Mouse (Mus musculus) layer of hippocampus, adult 11-12 months (tissue): ENCODE measurements at regions not wholly inside any gene's neighbourhood (a gene's known extent, or its start where the extent isn't known, plus 50 kb on each side); places are given as distances from the start of the nearest gene placed in this dataset.

Source experiments
- DNase-seq: peaks from one replicate; pipeline ENCODE4 v3.0.0; 2022; ENCODE audit warnings: low spot score

GRCm38 (mm10) chr12:97529556-97529955 is 729.7 kb downstream of the Galc start:
- no peak for DNase-seq

- DNase-seq: no peak
Observed at GRCm38 (mm10) chr12:97525931-97526330, 733.3 kb downstream of the Galc start.

GRCm38 (mm10) chr12:97519834-97520489 is 739.3 kb downstream of the Galc start:
- DNase-seq: no peak

DNA sequence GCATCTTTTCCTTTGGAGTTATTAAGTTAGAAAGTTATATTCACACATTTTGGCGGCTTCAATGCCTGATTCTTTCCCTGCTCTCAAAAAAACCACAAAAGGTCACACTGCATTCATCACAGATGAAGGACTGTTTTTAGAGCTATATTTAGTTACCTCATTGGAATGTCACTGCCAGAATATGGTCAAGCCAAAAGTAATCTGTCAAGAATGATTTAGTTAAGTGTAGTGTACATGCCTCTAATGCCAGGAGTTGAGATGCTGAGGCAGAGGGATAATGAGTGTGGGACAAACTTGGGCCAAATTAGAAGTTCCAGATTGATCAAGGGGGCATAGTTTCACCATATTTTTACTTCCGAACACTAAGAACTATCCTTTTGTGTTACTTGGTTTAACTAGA is 741.7 kb downstream of the Galc start:
- DNase-seq: no peak

GRCm38 (mm10) chr12:97515805-97516204 is 743.5 kb downstream of the Galc start:
- DNase-seq: no peak

DNA sequence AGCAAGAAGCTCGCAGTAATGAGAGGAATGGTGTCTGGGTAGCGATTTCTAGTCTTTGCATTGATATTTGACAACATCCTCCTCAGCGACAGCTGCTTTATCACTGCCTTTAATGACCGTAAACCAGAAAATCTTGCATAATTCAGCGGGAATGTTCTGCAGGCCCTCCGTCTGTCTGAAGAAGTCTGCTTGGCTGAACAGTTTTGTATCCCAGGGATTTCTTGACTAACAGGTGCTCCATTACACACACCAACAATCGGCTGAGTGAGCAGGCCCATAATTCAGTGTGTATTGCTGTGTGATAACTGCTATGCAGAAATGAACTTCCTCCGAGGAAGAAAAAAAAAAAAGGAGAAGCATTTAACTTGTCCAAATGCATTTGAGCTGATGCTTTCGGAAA is 747.4 kb downstream of the Galc start:
- peak; percentile 6 for DNase-seq

GRCm38 (mm10) chr12:97501441-97501840 is 757.8 kb downstream of the Galc start:
- no peak for DNase-seq

DNA sequence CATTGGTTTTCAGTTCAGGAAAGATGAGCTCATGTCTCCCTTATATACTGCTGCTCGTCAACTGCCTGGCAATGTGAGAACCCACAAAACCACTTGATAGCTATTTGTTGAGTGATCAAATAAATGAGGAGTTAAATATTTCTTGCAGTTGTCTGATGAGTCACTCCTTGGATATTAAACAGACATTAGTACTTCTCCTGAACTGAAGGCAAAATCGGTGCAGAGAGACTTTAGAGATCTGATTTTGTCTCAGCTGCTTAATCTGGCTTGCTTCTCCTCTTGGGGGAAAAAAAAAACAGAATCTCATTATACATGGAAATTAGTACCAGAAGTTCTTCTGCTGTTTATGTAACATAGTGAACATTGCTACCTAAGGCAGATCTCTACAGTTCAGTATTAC is 775.7 kb downstream of the Galc start:
- no peak for DNase-seq

- DNase-seq: no peak
Observed at GRCm38 (mm10) chr12:97476466-97477250, 782.6 kb downstream of the Galc start.

DNA sequence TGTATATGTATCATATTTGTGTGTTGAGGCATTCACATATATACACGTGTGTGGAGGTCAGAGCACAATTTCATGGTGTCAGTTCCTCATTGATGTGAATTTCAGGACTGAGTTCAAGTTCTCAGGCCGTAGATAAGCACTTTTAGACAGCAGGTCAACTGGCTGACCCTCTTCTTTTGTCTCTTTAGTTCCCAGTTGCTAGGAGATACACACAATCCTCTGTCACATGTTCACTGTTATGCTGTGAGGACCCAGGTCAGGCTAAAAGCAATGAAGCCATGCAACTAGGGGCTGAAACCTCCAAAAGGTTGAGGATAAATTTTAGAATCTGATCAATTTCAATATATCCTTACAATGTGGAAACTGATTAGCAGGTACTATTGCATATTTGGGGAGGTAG is 783.5 kb downstream of the Galc start:
- no peak for DNase-seq

GRCm38 (mm10) chr12:97469183-97469582 is 790.1 kb downstream of the Galc start:
- no peak for DNase-seq

DNA sequence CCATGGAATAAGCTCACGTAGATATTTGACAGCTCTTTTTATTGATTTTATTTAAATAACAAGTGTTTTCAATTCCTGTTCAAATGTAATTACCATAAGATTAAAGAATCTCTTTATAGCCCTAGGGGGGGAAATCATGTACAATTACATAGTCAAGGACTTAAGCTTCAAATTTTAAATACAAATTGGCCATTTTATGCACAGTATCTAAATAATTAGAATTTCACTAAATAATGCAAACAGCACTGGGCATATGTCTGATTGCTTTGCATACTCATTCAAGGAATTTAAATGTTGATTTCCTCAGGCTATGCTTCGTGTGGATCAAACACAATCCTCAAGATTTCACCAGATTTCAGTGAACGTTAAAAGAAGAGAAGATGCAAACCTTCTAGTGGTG is 823.1 kb downstream of the Galc start:
- DNase-seq: no peak

DNA sequence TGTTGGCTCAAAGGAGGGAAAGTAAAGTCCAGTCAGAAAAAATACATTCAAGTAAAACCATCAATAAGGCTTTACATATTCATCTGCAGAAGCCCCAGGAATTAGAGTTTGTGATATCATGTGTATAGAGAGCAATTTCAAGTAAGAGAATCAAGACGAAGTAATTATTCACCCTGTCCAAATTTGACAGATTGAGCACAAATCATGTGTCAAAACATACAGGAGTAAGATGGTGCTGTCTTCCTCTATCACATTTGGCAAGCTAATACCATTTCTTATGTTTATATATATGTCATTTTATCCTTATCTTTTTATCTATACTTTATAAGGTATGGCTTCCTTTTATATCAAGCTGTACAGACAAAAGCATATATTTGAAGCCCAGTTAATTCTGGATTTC is 825.2 kb downstream of the Galc start:
- DNase-seq: no peak

GRCm38 (mm10) chr12:97432704-97433103 is 826.6 kb downstream of the Galc start:
- DNase-seq: no peak

GRCm38 (mm10) chr12:97428252-97428651 is 831.0 kb downstream of the Galc start:
- DNase-seq: no peak

GRCm38 (mm10) chr12:97424726-97425125 is 834.5 kb downstream of the Galc start:
- no peak for DNase-seq

DNA sequence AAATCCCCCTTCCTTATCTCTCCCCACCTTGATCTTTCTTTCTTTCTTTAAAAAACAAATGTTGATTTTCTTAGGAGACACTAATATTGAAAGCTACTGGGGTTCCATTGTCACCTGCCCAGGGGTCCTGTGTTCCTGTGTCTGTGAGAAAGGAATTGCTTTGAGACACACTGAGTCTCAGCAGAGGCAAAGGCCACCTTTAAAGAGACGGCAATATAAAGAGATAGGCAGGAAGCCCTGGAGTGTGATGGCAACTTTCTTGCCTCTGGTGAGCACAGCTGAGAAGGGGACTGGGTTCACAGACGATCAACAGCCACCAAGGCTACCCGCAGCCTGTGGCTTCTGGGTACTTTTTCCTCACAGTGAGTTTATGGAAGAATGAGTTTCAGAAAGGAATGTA is 855.8 kb downstream of the Galc start:
- DNase-seq: no peak

DNA sequence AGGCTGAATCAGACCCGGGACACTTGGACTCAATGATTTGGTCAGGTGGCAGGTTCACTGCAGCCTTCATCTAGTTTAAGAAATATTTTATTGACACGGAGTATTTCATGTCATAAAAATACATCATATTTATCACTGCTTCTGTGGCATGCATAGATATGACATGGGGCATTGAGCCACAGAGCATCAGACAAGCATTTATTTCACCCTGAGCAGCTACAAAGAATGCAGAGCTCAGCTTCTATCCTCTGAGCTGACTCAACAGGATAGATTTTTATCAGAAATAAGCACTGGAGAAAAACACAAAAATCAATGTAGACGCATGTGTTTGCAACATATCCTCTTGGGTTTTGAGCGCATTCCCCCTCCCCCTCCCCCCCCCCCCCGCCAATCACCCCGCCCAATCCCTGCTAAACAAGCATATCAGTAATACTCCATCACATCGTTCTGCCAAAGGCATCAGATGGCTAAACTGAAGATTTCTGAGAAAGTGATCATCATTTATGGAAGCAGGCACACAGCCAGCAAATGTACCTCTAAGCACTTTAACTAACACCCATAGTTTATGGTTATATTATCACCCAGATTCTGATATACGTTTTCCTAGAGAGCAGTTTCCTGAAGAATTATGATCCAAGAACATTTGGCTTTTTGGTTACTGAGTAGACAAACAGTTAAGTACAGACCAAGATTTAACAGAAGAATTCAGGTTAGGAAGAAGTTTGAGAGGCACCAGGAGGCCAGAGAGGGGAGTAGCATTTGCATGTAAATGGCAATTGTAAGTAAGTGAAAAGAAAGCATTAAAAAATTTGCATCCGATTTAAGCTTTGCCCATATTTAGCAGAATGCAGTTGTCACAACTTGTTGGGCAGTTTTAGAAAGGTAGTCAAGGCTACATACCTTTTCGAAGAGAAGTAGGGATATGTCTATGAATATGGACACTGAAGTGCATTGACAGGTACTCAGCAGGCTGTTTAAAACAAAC is 856.6 kb downstream of the Galc start:
- DNase-seq: no peak

- no peak for DNase-seq
Observed at GRCm38 (mm10) chr12:97398582-97398945, 860.7 kb downstream of the Galc start.

DNA sequence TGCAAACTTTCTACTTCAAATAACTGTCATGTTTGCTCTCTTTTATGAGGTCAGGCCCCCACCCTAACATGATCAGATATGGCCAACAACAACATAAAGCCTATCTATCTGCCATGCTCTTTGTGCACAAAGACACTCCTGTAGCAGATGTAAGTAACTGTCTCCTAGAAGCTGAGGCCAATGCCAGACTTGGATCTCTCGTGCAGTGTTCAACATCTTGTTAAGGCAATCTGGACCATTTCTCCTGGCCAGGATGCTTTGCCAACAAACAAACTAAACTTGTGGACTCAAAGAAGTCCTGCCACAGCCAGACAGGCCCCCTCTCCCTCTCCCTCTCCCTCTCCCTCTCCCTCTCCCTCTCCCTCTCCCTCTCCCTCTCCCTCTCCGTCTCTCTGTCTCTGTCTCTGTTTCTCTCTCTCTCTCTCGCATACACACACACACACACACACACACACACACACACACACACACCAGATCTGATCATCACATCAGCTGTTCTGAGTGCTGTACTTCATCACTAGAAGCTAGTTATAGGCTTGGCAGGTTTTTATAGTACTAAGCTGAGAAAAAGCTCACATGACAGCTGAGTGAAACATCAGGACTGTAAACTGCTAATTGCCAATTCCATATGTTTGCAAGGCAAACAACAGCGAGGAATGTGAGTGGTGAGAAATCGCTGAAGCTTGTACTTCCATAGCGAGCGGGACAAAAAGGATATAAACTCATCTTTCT is 861.2 kb downstream of the Galc start:
- DNase-seq: no peak

DNA sequence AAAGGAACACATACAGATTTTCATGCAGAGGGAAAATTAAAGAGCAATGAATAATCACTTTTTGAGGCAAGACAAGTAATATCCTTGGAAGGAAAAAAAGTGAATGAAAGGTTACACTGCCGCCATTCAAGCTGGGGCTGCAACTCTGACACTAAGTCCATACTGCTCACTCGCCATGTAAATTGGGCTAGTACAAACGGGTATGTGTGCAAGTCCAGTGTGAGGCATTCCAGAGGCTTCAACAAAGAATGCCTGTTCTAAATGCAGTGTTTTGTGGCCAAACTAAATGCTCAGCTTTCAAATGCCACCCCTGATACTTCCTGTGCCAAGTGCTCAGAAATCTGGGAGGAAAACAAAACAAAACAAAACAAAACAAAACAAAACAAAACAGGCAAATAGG is 897.5 kb downstream of the Galc start:
- DNase-seq: no peak

DNA sequence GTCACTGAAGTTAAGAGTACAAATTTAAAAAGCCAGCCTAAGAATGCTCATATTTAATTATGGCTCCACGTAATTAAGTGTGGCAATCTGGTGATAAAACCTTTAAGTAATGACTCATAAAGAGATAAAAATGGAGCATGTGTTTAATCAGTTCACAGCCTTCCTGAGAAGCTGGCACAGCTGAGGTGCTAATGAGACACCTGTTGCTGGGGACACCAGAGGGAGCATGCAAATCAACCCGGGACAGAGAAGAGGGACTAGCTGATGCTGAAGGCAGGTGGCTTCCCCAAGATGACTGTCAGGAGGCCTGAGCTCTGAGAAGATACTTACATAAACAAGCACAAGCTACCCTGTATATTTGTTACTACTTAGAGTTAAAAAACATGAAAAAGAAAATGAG is 898.6 kb downstream of the Galc start:
- DNase-seq: peak; percentile 54
